Mouse (Mus musculus): ENCODE measurements around the gene St8sia1. TPM values are rescaled to one million over a fixed set of nuclear protein-coding genes. Genes with fewer than 3 reads are reported as not detected.

The St8sia1 gene
- polyA plus RNA-seq, 1 experiment: not detected

DNA sequence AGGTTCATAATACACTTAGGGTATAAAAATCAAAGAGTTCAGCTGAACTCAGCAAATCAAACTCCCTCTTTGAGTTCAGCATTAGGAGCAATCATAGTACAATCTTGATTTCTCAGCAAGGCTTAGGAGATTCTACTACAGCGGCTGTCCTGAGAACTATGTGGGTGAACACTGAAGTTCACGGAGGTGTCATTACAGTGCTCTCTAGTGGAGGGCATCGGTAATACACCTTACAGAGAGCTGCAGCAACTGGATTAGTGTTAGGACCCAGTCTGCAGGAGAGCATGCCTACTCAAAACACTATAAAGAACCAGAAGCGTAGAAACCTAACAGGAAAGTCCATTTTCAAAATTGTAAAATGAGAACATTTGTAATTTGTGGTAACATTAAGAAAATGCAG lies 178.9 kb downstream of the St8sia1 start:
- Histone ChIP-seq H3K27me3 (ENCODE audit: control insufficient read depth) (no peaks in the 10 kb centered on the region), H3K9me3 (ENCODE audit: control insufficient read depth, low read length) (no peaks in the 10 kb centered on the region), H3K4me1 (ENCODE audit: control insufficient read depth) (no peaks in the 10 kb centered on the region), H3K4me3 (replicated peaks) (no peak overlapping the region), H3K36me3 (ENCODE audit: control insufficient read depth) (no peaks in the 10 kb centered on the region)
- TF ChIP-seq TAL1 (IDR thresholded peaks at IDR 0.05; ENCODE audit: low read length) (no peak), GATA1 (IDR thresholded peaks at IDR 0.05; ENCODE audit: low read length) (no peak)

DNA sequence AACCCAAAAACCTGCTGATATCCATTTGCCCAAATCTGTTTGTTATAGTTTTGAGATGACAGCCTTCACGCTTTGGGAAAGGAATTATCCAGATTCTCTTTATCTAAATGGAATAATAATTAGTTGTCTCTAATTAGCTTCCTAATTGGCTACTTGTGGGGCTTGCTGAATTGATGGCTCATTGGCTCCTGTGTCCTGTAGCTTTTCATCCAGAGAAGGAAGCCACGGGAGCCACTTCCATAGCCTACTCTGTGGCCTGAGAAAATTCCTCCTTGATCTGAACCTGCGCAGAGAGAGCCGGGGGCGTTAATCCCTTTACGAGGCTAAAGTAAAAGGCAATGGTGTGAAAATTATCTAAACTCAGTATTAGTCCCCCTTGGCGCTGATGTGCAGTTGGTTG lies 183.0 kb downstream of the St8sia1 start:
- Histone ChIP-seq H3K4me3 (replicated peaks) (no peak overlapping the region), H3K4me1 (ENCODE audit: control insufficient read depth) (peaks cover 4% of the 10 kb centered on the region), H3K36me3 (ENCODE audit: control insufficient read depth) (peaks cover 24% of the 10 kb centered on the region), H3K9me3 (ENCODE audit: control insufficient read depth, low read length) (no peaks in the 10 kb centered on the region), H3K27me3 (ENCODE audit: control insufficient read depth) (no peaks in the 10 kb centered on the region)
- TF ChIP-seq TAL1 (IDR thresholded peaks at IDR 0.05; ENCODE audit: low read length) (no peak), GATA1 (IDR thresholded peaks at IDR 0.05; ENCODE audit: low read length) (no peak)

DNA sequence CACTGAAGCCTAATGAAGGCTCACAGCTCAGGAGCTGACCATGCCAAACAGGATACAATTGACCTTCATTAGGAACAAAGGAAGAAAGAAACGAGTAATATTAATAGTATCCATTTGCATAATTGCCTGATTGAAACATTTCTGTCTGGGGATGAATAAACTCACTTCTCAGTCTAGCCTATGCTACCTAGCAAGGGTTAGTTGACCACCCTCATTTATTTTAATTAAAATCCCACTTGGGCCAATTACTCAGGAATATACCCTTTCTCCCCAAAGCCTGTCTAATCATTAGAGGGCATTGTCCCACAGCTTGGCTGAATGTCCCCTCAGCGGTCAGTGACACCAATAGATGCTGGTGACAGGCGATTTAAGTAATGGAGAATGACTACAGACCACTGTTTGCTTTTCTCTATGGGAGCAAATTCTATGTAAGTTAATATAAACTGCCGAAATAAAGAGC lies 183.6 kb downstream of the St8sia1 start:
- Histone ChIP-seq H3K4me1 (ENCODE audit: control insufficient read depth) (peaks cover 4% of the 10 kb centered on the region), H3K36me3 (ENCODE audit: control insufficient read depth) (peaks cover 31% of the 10 kb centered on the region), H3K4me3 (replicated peaks) (no peak overlapping the region), H3K9me3 (ENCODE audit: control insufficient read depth, low read length) (no peaks in the 10 kb centered on the region), H3K27me3 (ENCODE audit: control insufficient read depth) (no peaks in the 10 kb centered on the region)
- TF ChIP-seq TAL1 (IDR thresholded peaks at IDR 0.05; ENCODE audit: low read length) (no peak), GATA1 (IDR thresholded peaks at IDR 0.05; ENCODE audit: low read length) (no peak)

DNA sequence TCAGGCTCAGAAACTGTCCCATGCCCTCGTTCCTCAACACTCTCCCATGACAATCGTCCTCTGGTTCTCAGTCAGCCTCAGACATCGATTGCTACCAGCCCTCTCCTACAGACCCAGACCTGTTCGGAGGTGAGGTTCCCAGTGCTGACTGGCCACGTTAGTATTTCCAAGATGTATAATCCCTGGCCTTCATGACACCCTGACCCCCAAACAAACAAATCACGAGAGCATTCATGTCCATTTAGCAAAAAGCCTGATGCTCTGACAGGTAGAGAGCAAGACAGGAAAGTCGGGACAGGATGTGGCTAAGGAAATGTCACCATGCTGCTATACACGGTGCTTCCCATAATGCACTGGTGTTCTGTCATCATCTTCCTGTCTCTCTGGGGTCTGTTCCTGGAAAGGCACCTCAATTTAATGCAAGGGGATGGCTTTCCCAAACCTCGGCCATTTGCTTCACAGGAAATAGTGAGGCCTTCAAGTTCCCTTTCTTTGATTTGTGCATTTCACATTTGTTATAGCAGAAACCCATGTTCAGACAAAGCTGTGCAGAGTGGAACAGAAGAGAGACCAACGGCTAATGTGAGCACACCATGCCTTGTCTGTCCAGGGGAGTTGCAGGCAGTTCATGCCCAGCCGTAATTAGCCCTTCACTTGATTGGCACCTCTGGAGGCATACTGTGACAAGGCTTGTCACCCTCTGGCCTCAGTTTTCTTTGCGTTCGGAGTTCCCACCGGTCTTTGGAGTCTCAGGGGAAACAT lies 184.3 kb downstream of the St8sia1 start:
- H3K27me3 ChIP-seq (ENCODE audit: control insufficient read depth): no peaks in the 10 kb centered on the region
- H3K4me3 ChIP-seq (replicated peaks): no peak overlapping the region
- peaks cover 4% of the 10 kb centered on the region for H3K4me1 ChIP-seq (ENCODE audit: control insufficient read depth)
- no peaks in the 10 kb centered on the region for H3K9me3 ChIP-seq (ENCODE audit: control insufficient read depth, low read length)
- no peak for TF ChIP-seq GATA1 (IDR thresholded peaks at IDR 0.05; ENCODE audit: low read length)
- H3K36me3 ChIP-seq (ENCODE audit: control insufficient read depth): peaks cover 37% of the 10 kb centered on the region

DNA sequence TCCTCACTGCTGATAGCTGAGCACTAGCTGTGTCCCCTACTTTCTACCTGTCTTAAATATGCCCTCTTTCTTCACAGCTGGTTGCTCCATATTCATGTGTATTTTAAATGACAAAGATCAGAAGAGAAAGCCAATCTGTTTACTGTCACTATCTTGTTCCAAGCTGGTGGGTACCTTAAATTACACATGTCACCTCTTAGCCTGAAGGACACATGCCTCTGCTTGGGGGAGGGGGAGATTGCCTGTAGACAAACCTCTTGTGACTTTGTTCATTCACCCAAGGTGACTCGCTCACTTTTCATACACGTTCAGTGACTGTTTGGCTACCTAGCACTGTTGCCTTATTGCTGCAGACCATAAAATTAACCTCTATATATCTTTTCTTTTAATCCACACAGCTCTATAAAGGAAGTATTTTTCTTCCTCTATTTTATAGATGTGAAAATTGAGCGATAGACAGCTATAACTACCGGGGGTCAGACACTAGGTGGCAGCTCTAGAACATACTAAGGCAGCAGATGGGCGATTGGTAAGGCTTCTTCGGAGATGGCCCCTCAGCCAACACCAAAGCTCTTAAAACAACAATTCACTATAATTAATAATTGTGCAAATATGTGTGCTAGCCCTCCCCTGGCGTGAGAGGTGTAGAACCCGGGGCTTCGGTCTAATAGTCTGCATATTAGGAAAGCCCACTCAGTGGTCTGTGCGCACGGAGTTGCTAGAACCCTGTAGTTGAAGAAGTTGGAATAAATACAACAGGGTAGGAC lies 185.0 kb downstream of the St8sia1 start:
- Histone ChIP-seq H3K4me3 (replicated peaks) (no peak overlapping the region), H3K36me3 (ENCODE audit: control insufficient read depth) (peaks cover 45% of the 10 kb centered on the region), H3K27me3 (ENCODE audit: control insufficient read depth) (no peaks in the 10 kb centered on the region), H3K4me1 (ENCODE audit: control insufficient read depth) (peaks cover 4% of the 10 kb centered on the region), H3K9me3 (ENCODE audit: control insufficient read depth, low read length) (no peaks in the 10 kb centered on the region)
- TF ChIP-seq TAL1 (IDR thresholded peaks at IDR 0.05; ENCODE audit: low read length): no peak
- no peak for TF ChIP-seq GATA1 (IDR thresholded peaks at IDR 0.05; ENCODE audit: low read length)

DNA sequence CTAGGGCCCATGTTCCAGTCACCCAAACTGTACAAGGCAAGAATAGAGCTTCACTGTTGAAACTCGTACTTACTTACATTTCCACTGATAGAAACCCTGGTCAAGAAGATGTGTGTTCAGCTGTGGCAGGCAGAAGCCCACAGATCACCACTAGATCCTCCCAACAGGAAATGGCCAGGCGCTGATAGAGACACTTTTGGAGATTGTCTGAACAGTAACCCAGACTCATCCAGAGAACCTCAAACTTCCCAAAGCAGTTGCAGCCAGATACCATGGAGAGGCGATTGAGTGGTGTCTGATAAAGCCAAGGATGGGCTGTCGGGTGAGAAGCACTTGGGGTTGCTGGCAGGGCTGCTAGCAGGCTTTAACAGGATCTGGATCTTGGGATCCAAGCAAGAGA lies 187.3 kb downstream of the St8sia1 start:
- Histone ChIP-seq H3K9me3 (ENCODE audit: control insufficient read depth, low read length) (no peaks in the 10 kb centered on the region), H3K4me3 (replicated peaks) (no peak overlapping the region), H3K4me1 (ENCODE audit: control insufficient read depth) (peaks cover 4% of the 10 kb centered on the region), H3K27me3 (ENCODE audit: control insufficient read depth) (no peaks in the 10 kb centered on the region), H3K36me3 (ENCODE audit: control insufficient read depth) (peaks cover 68% of the 10 kb centered on the region)
- no peak for TF ChIP-seq TAL1 (IDR thresholded peaks at IDR 0.05; ENCODE audit: low read length)

DNA sequence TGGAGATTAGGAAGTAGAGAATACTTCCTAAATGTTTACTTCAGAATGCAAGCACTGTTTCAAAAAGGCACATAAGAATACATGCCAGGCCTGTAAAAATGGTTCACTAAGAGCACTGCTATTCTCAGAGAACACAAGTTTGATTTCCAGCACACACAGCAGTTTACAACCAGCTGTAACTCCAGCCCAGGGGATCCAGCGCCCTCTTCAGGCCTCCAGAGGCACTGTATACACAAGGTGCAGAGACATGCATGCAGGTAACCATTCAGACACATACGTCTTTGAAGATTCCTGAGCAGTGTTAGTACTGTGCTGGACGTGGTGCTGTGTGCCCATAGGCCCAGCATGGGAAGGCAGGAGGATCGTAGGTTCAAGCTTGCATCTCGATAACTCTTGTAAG lies 190.7 kb downstream of the St8sia1 start:
- Histone ChIP-seq H3K9me3 (ENCODE audit: control insufficient read depth, low read length) (no peaks in the 10 kb centered on the region), H3K36me3 (ENCODE audit: control insufficient read depth) (peaks cover 98% of the 10 kb centered on the region), H3K4me3 (replicated peaks) (no peak overlapping the region), H3K27me3 (ENCODE audit: control insufficient read depth) (no peaks in the 10 kb centered on the region), H3K4me1 (ENCODE audit: control insufficient read depth) (peaks cover 7% of the 10 kb centered on the region)
- no peak for TF ChIP-seq GATA1 (IDR thresholded peaks at IDR 0.05; ENCODE audit: low read length)
- no peak for TF ChIP-seq TAL1 (IDR thresholded peaks at IDR 0.05; ENCODE audit: low read length)

DNA sequence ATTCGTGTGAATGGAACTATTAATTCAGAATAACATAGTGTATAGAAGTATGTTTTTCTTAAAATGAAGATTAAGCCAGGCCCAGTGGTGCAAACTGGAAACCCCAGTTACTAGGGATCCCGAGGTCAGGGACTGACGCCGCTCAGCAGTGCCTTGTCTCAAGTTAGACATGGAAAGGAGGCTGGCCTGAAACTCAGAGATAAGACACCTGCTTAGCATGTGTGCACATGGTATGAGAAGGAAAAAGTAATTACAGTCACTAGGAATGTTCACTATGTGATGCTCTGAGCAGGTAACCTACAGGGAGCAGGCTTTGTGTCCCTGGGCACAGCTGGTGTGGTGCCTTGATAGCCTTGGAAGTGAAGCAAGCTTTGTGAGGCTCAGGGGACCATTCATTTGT lies 192.6 kb downstream of the St8sia1 start:
- Histone ChIP-seq H3K4me1 (ENCODE audit: control insufficient read depth) (peaks cover 3% of the 10 kb centered on the region), H3K36me3 (ENCODE audit: control insufficient read depth) (peaks cover 100% of the 10 kb centered on the region)

More for the DNA sequence above, 192.6 kb downstream of the St8sia1 start:
- no peak overlapping the region for H3K4me3 ChIP-seq (replicated peaks)
- no peaks in the 10 kb centered on the region for H3K9me3 ChIP-seq (ENCODE audit: control insufficient read depth, low read length)
- TF ChIP-seq TAL1 (IDR thresholded peaks at IDR 0.05; ENCODE audit: low read length): no peak
- no peak for TF ChIP-seq GATA1 (IDR thresholded peaks at IDR 0.05; ENCODE audit: low read length)
- H3K27me3 ChIP-seq (ENCODE audit: control insufficient read depth): no peaks in the 10 kb centered on the region

Other genes with a start within 250 kb of the St8sia1 start
- gene Cmas, start 207.8 kb downstream of the St8sia1 start, polyA plus RNA-seq (2012): 26.8 and 34.6 TPM in 2 replicates
- not detected in 2 replicates for gene Sult6b2, start 159.9 kb downstream of the St8sia1 start, polyA plus RNA-seq (2012)
- 3.7 and 4.5 TPM in 2 replicates for gene C2cd5, start 135.7 kb upstream of the St8sia1 start, polyA plus RNA-seq (2012)
- gene Etnk1, start 202.8 kb upstream of the St8sia1 start, polyA plus RNA-seq (2012): 0.14 and 0.36 TPM in 2 replicates